Mouse (Mus musculus) T-helper 17 cell (primary cell): ENCODE data around the gene S1pr2.

Experiments
- in situ Hi-C, 2 experiments: fragments of 300-600 bp; cut with MboI, MseI; formaldehyde crosslinking; loops; 1 replicate in 1 of 2; 2 replicates in 1 of 2; pipeline ENCODE4 v1.15.1; 2025; ENCODE audit warnings: high pct_unique_total_duplicates in 2 of 2

Gene S1pr2

GRCm38 (mm10) chr9:20972141-20972992 lies 4.2 kb downstream of the S1pr2 start:
- in situ Hi-C loops, result loop anchor here in 1 of 2 experiments (10.0 kb wide), 1 partner anchor 478 kb away; the partner anchor contains the start of gene Zfp426

GRCm38 (mm10) chr9:20971751-20972140 lies 4.8 kb downstream of the S1pr2 start:
- in situ Hi-C loops, result loop anchor here in 1 of 2 experiments (10.0 kb wide), 1 partner anchor 477 kb away; the partner anchor contains the start of gene Zfp426

GRCm38 (mm10) chr9:20966747-20967146 lies 9.8 kb downstream of the S1pr2 start:
- in situ Hi-C loops, result no loop called here

GRCm38 (mm10) chr9:20966008-20966407 lies 10.6 kb downstream of the S1pr2 start:
- in situ Hi-C loops, result no loop called here

- in situ Hi-C loops, result no loop called here
These were observed 11.0 kb downstream of the S1pr2 start for GRCm38 (mm10) chr9:20965606-20966005.

GRCm38 (mm10) chr9:20961557-20961956 lies 15.0 kb downstream of the S1pr2 start:
- in situ Hi-C loops, result no loop called here

GRCm38 (mm10) chr9:20959430-20959938 lies 17.1 kb downstream of the S1pr2 start, which contains the start of gene Dnmt1:
Gene Dnmt1, minus strand, starts transcription at chr9:20959888.
- in situ Hi-C loops, result no loop called here

GRCm38 (mm10) chr9:20956989-20957388 lies 19.6 kb downstream of the S1pr2 start:
- in situ Hi-C loops, result no loop called here

- in situ Hi-C loops, result no loop called here
These were observed 23.9 kb downstream of the S1pr2 start for GRCm38 (mm10) chr9:20952520-20953227.

- in situ Hi-C loops, result no loop called here
These were observed 24.5 kb downstream of the S1pr2 start for GRCm38 (mm10) chr9:20951966-20952519.

GRCm38 (mm10) chr9:20951441-20951840 lies 25.1 kb downstream of the S1pr2 start:
- in situ Hi-C loops, result no loop called here

- in situ Hi-C loops, result no loop called here
These were observed 26.2 kb downstream of the S1pr2 start for GRCm38 (mm10) chr9:20950419-20950818.

- in situ Hi-C loops, result no loop called here
These were observed 30.3 kb downstream of the S1pr2 start for GRCm38 (mm10) chr9:20946066-20946880.

GRCm38 (mm10) chr9:20944697-20945370 lies 31.7 kb downstream of the S1pr2 start:
- in situ Hi-C loops, result loop anchor here in 1 of 2 experiments (5.0 kb wide), 1 partner anchor 52 kb away; no protein-coding TSS in a partner anchor

GRCm38 (mm10) chr9:20943911-20944310 lies 32.7 kb downstream of the S1pr2 start:
- in situ Hi-C loops, result loop anchor here in 1 of 2 experiments (5.0 kb wide), 1 partner anchor 53 kb away; no protein-coding TSS in a partner anchor

GRCm38 (mm10) chr9:20943396-20943795 lies 33.2 kb downstream of the S1pr2 start:
- in situ Hi-C loops, result loop anchor here in 1 of 2 experiments (5.0 kb wide), 1 partner anchor 54 kb away; no protein-coding TSS in a partner anchor

- in situ Hi-C loops, result loop anchor here (5.0 to 25.0 kb wide), 4 partner anchors 452 to 1439 kb away; no protein-coding TSS in a partner anchor
These were observed 53.3 kb downstream of the S1pr2 start for GRCm38 (mm10) chr9:20923258-20923657.

GRCm38 (mm10) chr9:20916160-20916559 lies 60.4 kb downstream of the S1pr2 start:
- in situ Hi-C loops, result loop anchor here (25.0 kb wide), 2 partner anchors 821 to 1446 kb away; no protein-coding TSS in a partner anchor
